Mouse (Mus musculus) embryonic facial prominence, embryonic 10.5 days (tissue): Measurements from ENCODE around the gene D430041D05Rik. TPM values are rescaled to one million over a fixed set of nuclear protein-coding genes. Genes with fewer than 3 reads are reported as not detected.

Source experiments
- DNase-seq: peaks from one replicate; pipeline ENCODE4 v3.0.0-alpha.2; 2017; ENCODE audit warnings: low spot score
- H3K27ac ChIP-seq: fragments of 300-500 bp; sonication (generic); replicated peaks from 2 replicates; pipeline ENCODE4 v1.5.1; 2016; ENCODE audit warnings: mild to moderate bottlenecking
- H3K27me3 ChIP-seq: fragments of 300-500 bp; sonication (generic); replicated peaks from 2 replicates; pipeline ENCODE4 v1.6.1; 2016; ENCODE audit warnings: low read depth, mild to moderate bottlenecking; ENCODE audit not compliant: poor library complexity, severe bottlenecking
- H3K36me3 ChIP-seq: fragments of 300-500 bp; sonication (generic); replicated peaks from 2 replicates; pipeline ENCODE4 v1.6.1; 2016; ENCODE audit warnings: mild to moderate bottlenecking, moderate library complexity
- H3K4me1 ChIP-seq: fragments of 300-500 bp; sonication (generic); 2 replicates; pipeline ENCODE4 v1.6.1; 2016
- H3K4me3 ChIP-seq: fragments of 300-500 bp; sonication (generic); 2 replicates; pipeline ENCODE4 v1.5.1; 2016; ENCODE audit warnings: mild to moderate bottlenecking, moderate library complexity
- H3K9me3 ChIP-seq: fragments of 300-500 bp; sonication (generic); 2 replicates; pipeline ENCODE4 v1.6.1; 2016; ENCODE audit warnings: mild to moderate bottlenecking
- WGBS: fragments of 180-500 bp; shearing (Covaris S2); methylation state at CpG from one replicate; pipeline ENCODE4 v1.1.7; 2016; 5-methylcytosine and 5-hydroxymethylcytosine counted together
- polyA plus RNA-seq: library from polyadenylated mRNA; unstranded; fragments of >200 nt; fragmentation: Nextera tagmentation; extraction: Ambion mirVana; gene quantifications from 2 replicates; pipeline ENCODE4 v1.2.1, GENCODE M21; 2016

Gene D430041D05Rik
- polyA plus RNA-seq, 1 experiment from 2014 or later, result 0.60 TPM

DNA sequence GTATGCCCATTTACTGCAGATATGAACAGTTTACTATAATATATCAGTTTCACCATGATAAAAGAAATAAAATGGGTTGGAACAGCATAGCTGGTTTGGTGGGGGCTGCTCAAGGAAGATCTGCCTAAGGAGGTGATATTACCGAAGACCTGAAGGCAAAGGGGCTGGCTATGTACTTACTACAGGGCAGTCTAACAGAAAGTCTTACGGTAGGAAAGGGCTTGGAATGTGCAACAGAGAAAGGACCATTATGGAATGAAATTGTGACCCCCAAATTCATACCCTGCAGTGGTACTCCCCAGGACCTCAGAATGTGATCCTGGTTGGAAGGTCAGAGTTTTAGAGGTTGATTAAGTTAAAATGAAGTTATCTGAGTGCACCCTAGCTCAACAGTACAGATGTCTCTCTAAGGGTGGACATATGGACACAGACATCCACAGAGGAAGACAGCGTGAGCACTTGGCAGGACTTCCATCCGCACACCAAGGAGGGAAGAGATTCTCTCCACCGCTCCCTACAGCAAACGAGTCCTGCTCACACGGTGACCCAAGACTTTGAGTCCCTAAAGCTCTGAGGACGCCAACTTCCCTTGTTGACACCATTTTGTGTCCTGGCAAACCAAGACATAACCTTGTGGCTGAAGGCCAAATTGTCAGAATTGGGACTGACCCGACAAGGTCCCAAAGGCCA, 235.2 kb downstream of the D430041D05Rik start:
- WGBS, result 87% methylated on average over 9 of the region's 9 CpGs

DNA sequence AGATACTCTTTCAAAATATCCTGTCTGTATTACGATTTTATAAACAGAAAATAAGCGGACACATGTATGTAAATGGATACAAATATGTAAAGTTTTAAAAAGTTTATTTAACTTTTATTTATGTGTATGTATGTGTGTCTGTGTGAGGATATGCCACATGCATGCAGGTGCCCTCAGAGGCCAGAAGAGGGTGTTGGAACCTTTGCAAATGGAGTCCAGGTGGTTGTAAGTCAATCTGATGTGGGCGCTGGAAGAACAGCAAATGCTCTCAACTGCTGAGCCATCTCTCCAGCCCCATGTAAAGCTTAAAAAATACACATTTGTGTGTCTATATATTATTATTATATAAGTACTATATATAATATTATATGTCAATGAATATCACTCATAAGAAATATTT, 237.4 kb downstream of the D430041D05Rik start:
- Histone ChIP-seq H3K27me3 (no peaks in the 10 kb centered on the region), H3K27ac (no peak overlapping the region), H3K4me3 (no peak overlapping the region), H3K9me3 (no peaks in the 10 kb centered on the region), H3K4me1 (peaks cover 18% of the 10 kb centered on the region), H3K36me3 (no peaks in the 10 kb centered on the region)
- WGBS, result 92% methylated on average over 3 of the region's 3 CpGs
- no peak for DNase-seq

More for the DNA sequence above, 235.2 kb downstream of the D430041D05Rik start:
- H3K9me3 ChIP-seq, result no peaks in the 10 kb centered on the region
- no peak overlapping the region for H3K4me3 ChIP-seq
- H3K4me1 ChIP-seq, result peaks cover 18% of the 10 kb centered on the region
- H3K27me3 ChIP-seq, result no peaks in the 10 kb centered on the region
- no peak for DNase-seq
- no peaks in the 10 kb centered on the region for H3K36me3 ChIP-seq
- no peak overlapping the region for H3K27ac ChIP-seq

DNA sequence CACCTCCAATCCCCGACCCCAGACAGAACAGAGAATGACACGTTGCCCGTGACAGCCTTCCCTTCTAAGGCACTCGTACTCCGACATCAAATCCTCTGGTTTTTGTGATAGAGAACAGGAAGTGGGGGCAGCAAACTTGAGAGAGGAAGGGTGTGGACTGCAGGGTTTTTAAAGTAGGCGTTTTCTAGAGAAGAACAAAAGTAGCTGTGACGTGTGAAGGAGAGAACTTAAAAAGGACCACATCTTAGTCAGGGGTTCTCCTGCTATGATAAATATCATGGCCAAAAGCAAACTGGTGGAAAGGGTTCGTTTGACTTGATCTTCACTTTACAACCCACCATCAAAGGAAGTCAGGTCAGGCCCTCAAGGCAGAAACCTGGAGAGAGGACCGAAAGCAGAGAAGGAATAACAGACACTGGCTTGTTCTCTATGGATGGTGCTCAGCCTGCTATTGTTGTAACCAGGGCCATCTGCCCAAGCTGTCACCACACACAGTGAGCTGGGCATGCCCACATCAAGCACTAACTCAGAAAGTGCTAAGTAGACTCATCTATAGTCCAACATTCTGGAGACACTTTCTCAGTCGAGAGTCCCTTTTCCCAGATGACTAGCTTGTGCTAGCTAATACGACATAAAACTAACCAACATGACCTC, 238.0 kb downstream of the D430041D05Rik start:
- H3K27me3 ChIP-seq, result no peaks in the 10 kb centered on the region
- no peak overlapping the region for H3K4me3 ChIP-seq
- no peak for DNase-seq
- H3K9me3 ChIP-seq, result no peaks in the 10 kb centered on the region
- WGBS, result 63% methylated on average over 11 of the region's 11 CpGs
- H3K36me3 ChIP-seq, result no peaks in the 10 kb centered on the region
- H3K27ac ChIP-seq, result no peak overlapping the region
- peaks cover 18% of the 10 kb centered on the region for H3K4me1 ChIP-seq

DNA sequence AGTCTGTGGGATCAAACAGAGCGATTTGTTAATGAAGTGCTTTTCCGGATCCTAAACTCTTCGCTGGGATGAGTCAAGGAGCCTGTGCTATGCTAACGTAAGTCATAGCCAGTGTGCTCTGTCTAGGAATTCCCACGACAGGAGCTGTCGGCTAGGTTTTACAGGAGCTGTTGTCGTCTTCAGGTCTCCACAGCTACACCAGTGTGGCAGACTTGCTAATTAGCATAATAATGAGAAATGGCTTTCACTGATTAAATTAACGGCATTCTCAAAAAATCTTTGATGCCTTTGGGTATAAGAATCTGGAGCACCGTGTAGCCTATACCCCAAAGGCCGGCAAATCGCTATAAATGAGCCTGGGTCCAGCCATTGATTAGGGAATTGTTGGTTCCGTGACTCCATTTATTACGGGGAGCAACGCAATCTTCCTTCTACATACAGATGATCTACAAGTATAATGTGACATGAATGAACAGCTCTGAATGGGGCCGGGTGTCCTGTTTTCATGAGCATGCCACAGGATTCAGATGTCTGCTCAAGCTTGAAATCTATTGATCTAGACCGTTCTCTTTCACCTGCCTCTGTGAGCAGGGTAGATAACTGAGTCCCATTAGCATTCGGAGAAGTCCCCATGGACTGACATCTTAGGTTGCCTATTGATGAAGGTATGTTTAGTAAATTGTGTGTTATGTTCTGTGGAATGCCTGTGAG, 242.5 kb downstream of the D430041D05Rik start:
- Histone ChIP-seq H3K9me3 (no peaks in the 10 kb centered on the region), H3K27me3 (no peaks in the 10 kb centered on the region), H3K4me3 (no peak overlapping the region), H3K36me3 (no peaks in the 10 kb centered on the region), H3K4me1 (no peaks in the 10 kb centered on the region), H3K27ac (no peak overlapping the region)
- 89% methylated on average over 17 of the region's 17 CpGs for WGBS
- no peak for DNase-seq

DNA sequence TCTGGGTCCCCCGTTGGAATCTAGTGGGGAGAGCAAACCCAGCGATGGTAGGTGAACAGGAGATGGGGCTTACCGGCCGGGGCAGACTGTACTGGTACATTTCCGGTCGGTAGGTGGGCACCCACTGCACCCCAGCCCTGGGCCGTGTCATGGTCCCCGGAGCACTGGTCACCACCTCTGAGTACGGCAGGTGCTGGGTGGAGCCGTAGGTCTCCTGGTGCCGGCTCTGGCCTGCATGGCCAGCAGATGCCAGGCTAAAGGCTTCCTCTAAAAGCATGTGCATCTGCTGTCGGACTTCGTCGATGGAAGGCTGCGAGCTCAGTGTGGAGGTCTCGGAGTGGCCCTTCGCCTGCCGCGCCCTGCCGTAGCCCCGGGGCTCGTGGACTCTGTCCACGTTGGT, 243.0 kb downstream of the D430041D05Rik start:
- Histone ChIP-seq H3K36me3 (no peaks in the 10 kb centered on the region), H3K9me3 (no peaks in the 10 kb centered on the region), H3K4me1 (no peaks in the 10 kb centered on the region), H3K4me3 (no peak overlapping the region), H3K27ac (no peak overlapping the region), H3K27me3 (no peaks in the 10 kb centered on the region)
- DNase-seq, result no peak
- 94% methylated on average over 23 of the region's 23 CpGs for WGBS

DNA sequence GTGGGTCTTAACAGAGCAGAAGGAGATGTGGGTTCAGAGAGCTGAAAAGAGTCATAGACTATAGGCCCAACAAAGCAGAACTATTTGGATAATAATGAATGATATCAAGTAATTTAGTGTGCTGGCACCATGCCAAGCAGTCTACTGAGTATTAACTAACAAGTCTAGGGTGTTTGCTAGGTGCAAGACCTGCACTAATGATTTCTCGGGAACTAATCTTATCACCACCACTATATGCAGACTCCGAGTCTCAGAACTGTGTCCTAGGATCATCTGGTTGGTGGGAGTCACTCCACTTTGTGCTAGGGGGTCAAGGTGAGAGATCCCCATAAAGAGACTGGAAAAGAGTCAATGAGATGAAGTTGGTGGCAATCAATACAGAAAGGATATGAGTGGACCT, 245.2 kb downstream of the D430041D05Rik start:
- Histone ChIP-seq H3K36me3 (no peaks in the 10 kb centered on the region), H3K4me3 (no peak overlapping the region), H3K4me1 (no peaks in the 10 kb centered on the region), H3K27me3 (no peaks in the 10 kb centered on the region), H3K9me3 (no peaks in the 10 kb centered on the region), H3K27ac (no peak overlapping the region)
- WGBS, result 89% methylated on average over 2 of the region's 2 CpGs
- no peak for DNase-seq

DNA sequence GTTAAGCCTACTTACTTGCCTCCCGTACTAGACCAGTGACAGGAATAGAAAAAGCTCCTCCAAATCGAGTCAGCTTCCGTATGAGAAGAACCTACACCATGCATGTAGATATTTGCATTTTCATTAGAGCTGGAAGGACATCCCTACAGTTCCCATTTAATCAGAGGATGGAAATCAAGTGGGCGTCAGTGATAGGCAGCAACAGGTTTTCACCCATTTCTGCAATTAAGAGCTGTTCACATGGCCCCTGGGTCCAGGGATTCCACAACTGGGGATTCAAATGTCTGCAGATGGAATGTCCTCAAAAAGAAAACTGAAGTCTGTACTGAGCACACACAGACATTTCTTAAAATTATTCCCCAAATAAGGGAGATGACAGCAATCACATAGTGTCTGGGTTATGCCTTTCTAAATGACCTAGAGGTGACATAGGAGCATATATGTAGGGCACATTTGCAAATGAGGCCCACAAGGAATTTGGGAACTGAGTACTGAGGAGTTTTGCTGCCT, 246.8 kb downstream of the D430041D05Rik start:
- no peak overlapping the region for H3K4me3 ChIP-seq
- no peak for DNase-seq
- H3K27ac ChIP-seq, result no peak overlapping the region
- WGBS, result 89% methylated on average over 4 of the region's 4 CpGs
- H3K27me3 ChIP-seq, result no peaks in the 10 kb centered on the region
- H3K4me1 ChIP-seq, result no peaks in the 10 kb centered on the region
- H3K9me3 ChIP-seq, result no peaks in the 10 kb centered on the region
- H3K36me3 ChIP-seq, result no peaks in the 10 kb centered on the region

DNA sequence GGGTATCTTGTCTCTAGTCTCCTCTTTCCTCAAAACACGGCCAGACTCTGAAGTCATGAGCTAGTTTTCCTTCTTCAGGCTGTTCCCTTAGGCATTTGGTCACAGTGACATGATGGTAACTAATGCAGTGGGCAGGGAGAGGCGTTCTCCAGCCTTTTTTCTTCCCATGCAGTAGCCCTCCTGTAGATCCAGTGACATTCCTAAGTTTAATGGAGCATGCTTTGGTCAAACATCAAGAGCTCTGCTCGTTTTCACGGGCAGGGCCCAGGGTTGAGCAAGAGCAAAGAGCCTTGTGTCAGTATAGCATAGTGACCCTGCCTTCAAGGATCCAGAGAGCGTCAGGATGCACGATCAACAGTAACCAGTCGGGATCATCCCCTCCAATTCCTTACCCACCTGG, 247.4 kb downstream of the D430041D05Rik start:
- DNase-seq, result no peak
- H3K27ac ChIP-seq, result no peak overlapping the region
- H3K27me3 ChIP-seq, result no peaks in the 10 kb centered on the region
- no peaks in the 10 kb centered on the region for H3K9me3 ChIP-seq
- no peaks in the 10 kb centered on the region for H3K36me3 ChIP-seq
- 83% methylated on average over 7 of the region's 7 CpGs for WGBS
- no peak overlapping the region for H3K4me3 ChIP-seq
- no peaks in the 10 kb centered on the region for H3K4me1 ChIP-seq

DNA sequence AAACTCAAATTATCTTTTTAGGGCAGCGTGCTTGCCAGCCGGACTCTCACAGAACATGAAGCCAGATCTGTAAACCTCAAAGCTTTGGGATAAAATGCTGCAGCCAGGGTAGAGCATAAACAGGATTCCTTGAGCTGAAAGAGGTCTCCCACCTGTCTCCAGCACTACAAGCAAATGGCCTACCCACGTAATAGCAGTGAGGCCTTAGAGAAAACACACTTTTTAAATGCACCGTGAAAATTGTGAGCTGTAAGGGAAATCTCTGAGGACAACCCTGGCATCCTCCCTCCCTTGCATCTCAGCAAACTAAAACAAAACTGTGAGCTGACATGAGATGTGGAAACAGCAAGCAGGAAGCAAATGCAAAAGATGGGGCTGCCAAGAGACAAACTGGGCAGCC, 253.0 kb downstream of the D430041D05Rik start:
- no peak overlapping the region for H3K27ac ChIP-seq
- no peaks in the 10 kb centered on the region for H3K27me3 ChIP-seq
- WGBS, result 83% methylated on average over 4 of the region's 4 CpGs
- no peak overlapping the region for H3K4me3 ChIP-seq
- no peaks in the 10 kb centered on the region for H3K36me3 ChIP-seq
- DNase-seq, result no peak
- no peaks in the 10 kb centered on the region for H3K4me1 ChIP-seq
- H3K9me3 ChIP-seq, result no peaks in the 10 kb centered on the region

DNA sequence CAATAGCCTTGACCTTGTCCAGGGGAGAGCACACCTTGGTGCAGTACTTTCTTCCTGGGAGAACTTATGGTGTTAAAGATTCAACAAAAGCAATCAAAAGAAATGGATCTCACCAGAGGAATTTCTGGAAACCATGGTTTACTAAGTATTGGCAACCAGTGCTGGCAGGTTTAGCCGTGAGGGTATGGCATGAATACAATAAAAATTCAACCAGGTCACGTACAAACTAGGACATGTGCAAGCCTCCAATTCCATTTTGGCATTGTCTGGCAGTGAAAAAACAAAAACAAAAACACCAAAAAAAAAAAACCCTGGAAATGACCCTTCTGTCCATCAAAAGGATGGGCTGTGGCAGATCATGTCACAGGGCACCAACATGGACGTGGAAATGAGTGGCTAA, 256.9 kb downstream of the D430041D05Rik start:
- H3K36me3 ChIP-seq, result no peaks in the 10 kb centered on the region
- no peaks in the 10 kb centered on the region; the same call in 1 of the 2 replicates for H3K27me3 ChIP-seq
- H3K4me1 ChIP-seq, result peaks cover 11% of the 10 kb centered on the region
- no peaks in the 10 kb centered on the region for H3K9me3 ChIP-seq
- no peak for DNase-seq
- no peak overlapping the region for H3K4me3 ChIP-seq
- H3K27ac ChIP-seq, result no peak overlapping the region
- WGBS, result 84% methylated on average over 3 of the region's 3 CpGs

DNA sequence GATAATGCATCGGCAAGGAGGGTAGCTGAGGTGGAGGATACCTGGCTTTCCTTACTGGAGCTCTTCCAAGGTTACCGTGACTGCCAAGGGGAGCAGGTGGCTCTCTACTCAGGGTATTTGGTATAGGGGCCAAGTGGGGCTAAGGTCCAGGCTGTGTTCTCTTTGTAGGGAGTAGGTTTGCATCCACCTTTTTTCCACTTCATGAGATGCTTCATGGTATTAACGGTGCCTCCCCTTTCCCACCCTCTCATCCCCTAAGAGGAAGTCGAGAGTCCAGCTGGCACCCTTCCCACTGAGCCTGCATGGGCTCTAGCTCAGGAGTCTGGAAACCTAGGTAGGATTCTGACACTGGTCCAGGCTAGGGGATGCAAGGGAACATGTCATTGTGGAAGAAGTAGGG, 257.5 kb downstream of the D430041D05Rik start:
- no peak for DNase-seq
- WGBS, result 87% methylated on average over 4 of the region's 4 CpGs

DNA sequence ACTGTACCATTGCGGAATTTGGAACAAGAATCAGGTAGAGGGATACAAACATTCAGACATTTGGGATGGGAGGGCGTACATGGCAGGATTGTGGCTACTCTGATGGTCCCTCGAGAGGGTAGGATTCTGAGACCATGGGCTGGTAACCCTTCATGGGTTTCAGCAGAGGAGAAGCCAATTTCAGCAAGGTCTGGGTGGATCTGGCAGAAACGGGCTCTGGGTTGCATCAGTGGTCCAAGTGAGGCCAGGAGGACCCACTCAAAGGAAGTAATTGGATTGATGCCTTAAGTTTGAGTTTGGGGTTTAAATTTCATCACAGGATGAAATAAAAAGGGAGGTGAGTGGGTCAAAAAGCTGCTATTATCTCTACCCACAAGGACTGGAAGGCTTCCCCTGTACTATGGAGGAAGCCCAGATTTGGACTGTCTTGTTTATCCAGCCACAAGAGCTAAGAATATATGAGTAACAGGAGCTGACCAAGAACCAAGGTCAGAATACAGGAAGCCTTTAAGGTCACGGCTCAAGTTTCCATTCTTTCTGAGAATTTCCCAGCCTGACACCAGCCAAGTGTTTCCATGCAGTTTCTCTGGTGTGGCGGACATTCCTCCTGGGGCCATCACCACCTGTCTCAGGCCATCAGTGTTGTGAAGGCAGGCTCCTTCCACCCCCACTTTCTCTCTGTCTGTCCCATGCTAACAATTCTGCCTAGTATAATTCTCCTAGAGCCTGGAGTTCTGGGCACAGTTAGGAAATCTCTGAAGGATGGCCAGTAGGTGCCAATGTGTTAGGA, 260.0 kb downstream of the D430041D05Rik start:
- no peaks in the 10 kb centered on the region for H3K36me3 ChIP-seq
- DNase-seq, result no peak
- H3K27me3 ChIP-seq, result no peaks in the 10 kb centered on the region; the same call in 1 of the 2 replicates
- WGBS, result 76% methylated on average over 6 of the region's 6 CpGs
- H3K4me1 ChIP-seq, result peaks cover 11% of the 10 kb centered on the region
- peak overlapping the region; percentile 19; the same call in 1 of the 2 replicates for H3K27ac ChIP-seq
- no peak overlapping the region for H3K4me3 ChIP-seq
- no peaks in the 10 kb centered on the region for H3K9me3 ChIP-seq

More for the DNA sequence above, 257.5 kb downstream of the D430041D05Rik start:
- H3K4me3 ChIP-seq, result no peak overlapping the region
- no peak overlapping the region for H3K27ac ChIP-seq
- H3K9me3 ChIP-seq, result no peaks in the 10 kb centered on the region
- no peaks in the 10 kb centered on the region; the same call in 1 of the 2 replicates for H3K27me3 ChIP-seq
- no peaks in the 10 kb centered on the region for H3K36me3 ChIP-seq
- peaks cover 11% of the 10 kb centered on the region for H3K4me1 ChIP-seq
